Mouse (Mus musculus): ENCODE measurements at regions not wholly inside any gene's neighbourhood (a gene's known extent, or its start where the extent isn't known, plus 50 kb on each side); places are given as distances from the start of the nearest gene placed in this dataset.

GRCm38 (mm10) chr13:110913177-110913576, 341.6 kb upstream of the Actbl2 start:
- in situ Hi-C loops (cut with MboI; ENCODE audit: low pct_unique_long_range_greater_than_20kb in 1 of 2, low sequenced_read_pairs in 2 of 2, unreplicated experiment in 1 of 2): no loop called here

- in situ Hi-C loops (cut with MboI; ENCODE audit: low pct_unique_long_range_greater_than_20kb in 1 of 2, low sequenced_read_pairs in 2 of 2, unreplicated experiment in 1 of 2): no loop called here
Observed at GRCm38 (mm10) chr13:110913687-110914086, 341.1 kb upstream of the Actbl2 start.

DNA sequence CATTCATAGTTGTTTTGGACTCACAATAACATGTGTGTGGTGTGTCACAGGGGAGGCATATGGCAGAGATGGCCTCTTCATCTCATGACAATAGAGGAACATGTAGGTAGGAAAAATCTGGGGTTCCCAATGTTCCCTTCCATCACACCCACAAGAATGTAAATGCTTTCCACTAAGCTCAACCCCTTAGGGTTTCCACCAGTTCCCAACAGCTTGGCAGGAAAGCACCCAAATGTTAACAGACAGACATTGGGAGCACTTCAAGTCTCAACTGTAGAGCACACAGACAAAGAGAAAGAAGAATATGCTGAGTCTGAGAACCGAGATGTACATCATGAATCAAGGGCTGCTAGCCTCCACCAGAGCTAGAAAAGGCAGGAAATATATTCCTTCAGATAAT, 339.7 kb upstream of the Actbl2 start:
- in situ Hi-C loops (cut with MboI; ENCODE audit: low pct_unique_long_range_greater_than_20kb in 1 of 2, low sequenced_read_pairs in 2 of 2, unreplicated experiment in 1 of 2): no loop called here

- in situ Hi-C loops (cut with MboI; ENCODE audit: low pct_unique_long_range_greater_than_20kb in 1 of 2, low sequenced_read_pairs in 2 of 2, unreplicated experiment in 1 of 2): no loop called here
Observed at GRCm38 (mm10) chr13:110923936-110924335, 330.9 kb upstream of the Actbl2 start.

GRCm38 (mm10) chr13:110924897-110925296, 329.9 kb upstream of the Actbl2 start:
- in situ Hi-C loops (cut with MboI; ENCODE audit: low pct_unique_long_range_greater_than_20kb in 1 of 2, low sequenced_read_pairs in 2 of 2, unreplicated experiment in 1 of 2): no loop called here

DNA sequence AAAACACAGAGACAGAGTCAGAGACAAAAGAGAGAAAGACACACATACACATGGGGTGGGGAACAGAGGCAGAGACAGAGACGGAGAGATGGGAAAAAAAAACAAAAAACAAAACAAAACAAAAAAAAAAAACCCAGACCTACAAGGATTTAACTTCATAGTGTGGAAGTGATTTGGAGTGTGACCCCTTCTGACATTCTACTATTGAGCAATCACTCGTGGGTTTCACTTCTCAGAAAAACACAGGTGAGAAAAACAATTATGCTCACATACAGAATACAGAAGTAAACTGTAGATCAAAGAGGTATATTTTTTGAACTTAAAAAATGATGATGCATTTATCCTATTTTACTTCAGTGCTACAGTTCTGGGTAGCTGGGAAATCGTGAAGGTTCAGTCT, 326.7 kb upstream of the Actbl2 start:
- in situ Hi-C loops (cut with MboI; ENCODE audit: low pct_unique_long_range_greater_than_20kb in 1 of 2, low sequenced_read_pairs in 2 of 2, unreplicated experiment in 1 of 2): no loop called here

GRCm38 (mm10) chr13:110928894-110929293, 325.9 kb upstream of the Actbl2 start:
- in situ Hi-C loops (cut with MboI; ENCODE audit: low pct_unique_long_range_greater_than_20kb in 1 of 2, low sequenced_read_pairs in 2 of 2, unreplicated experiment in 1 of 2): no loop called here

DNA sequence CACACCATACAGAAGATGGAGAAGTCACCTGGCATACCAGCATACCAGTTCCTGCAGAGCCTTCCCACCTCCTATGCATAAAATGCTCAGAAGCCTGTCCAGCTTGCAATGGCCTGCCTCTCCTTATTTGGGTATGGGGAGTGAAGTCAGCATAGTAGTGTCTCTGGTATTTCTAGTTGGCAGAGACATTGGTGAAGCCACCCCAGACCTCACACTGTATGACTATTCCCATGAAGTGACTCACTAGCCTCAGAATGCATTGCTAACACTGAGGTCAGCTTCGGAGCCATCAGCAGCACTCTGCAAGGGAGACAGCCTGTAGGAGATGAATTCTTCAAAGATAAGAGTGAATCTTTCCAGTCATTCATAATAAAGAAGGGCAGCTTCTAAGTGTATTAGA, 325.2 kb upstream of the Actbl2 start:
- in situ Hi-C loops (cut with MboI; ENCODE audit: low pct_unique_long_range_greater_than_20kb in 1 of 2, low sequenced_read_pairs in 2 of 2, unreplicated experiment in 1 of 2): no loop called here

DNA sequence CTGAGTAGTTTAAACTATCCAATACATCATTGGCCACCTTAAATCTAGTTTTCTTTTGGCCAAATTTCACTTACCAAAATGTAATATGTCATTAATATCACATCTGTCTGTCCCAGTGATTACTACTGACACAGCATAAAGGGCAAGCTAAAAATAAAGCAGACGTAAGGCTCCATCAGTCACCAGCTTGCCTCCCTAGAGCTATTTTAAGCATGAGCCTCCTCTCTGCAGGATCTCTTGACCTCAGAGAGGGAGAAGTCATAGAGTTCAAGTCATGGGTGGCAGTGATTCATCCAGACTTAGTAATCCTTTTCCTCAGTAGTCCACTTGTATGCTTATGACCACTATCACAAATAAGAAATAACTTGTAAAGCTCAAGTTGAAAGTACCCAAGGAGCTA, 313.2 kb upstream of the Actbl2 start:
- in situ Hi-C loops (cut with MboI; ENCODE audit: low pct_unique_long_range_greater_than_20kb in 1 of 2, low sequenced_read_pairs in 2 of 2, unreplicated experiment in 1 of 2): no loop called here

GRCm38 (mm10) chr13:110942986-110943644, 311.7 kb upstream of the Actbl2 start:
- in situ Hi-C loops (cut with MboI; ENCODE audit: low pct_unique_long_range_greater_than_20kb in 1 of 2, low sequenced_read_pairs in 2 of 2, unreplicated experiment in 1 of 2): no loop called here

GRCm38 (mm10) chr13:110944061-110944460, 310.8 kb upstream of the Actbl2 start:
- in situ Hi-C loops (cut with MboI; ENCODE audit: low pct_unique_long_range_greater_than_20kb in 1 of 2, low sequenced_read_pairs in 2 of 2, unreplicated experiment in 1 of 2): no loop called here

GRCm38 (mm10) chr13:110944683-110945082, 310.1 kb upstream of the Actbl2 start:
- in situ Hi-C loops (cut with MboI; ENCODE audit: low pct_unique_long_range_greater_than_20kb in 1 of 2, low sequenced_read_pairs in 2 of 2, unreplicated experiment in 1 of 2): no loop called here

- in situ Hi-C loops (cut with MboI; ENCODE audit: low pct_unique_long_range_greater_than_20kb in 1 of 2, low sequenced_read_pairs in 2 of 2, unreplicated experiment in 1 of 2): loop anchor here (25.0 kb wide), 1 partner anchor 452 kb away; no protein-coding TSS in a partner anchor
Observed at GRCm38 (mm10) chr13:110960212-110960611, 294.6 kb upstream of the Actbl2 start.

GRCm38 (mm10) chr13:110967109-110967508, 287.7 kb upstream of the Actbl2 start:
- in situ Hi-C loops (cut with MboI; ENCODE audit: low pct_unique_long_range_greater_than_20kb in 1 of 2, low sequenced_read_pairs in 2 of 2, unreplicated experiment in 1 of 2): loop anchor here (5.0 to 25.0 kb wide), 3 partner anchors 445 to 575 kb away; partner anchors contain the start of gene Plk2 (in 1 of the 2)

GRCm38 (mm10) chr13:110967626-110968506, 286.9 kb upstream of the Actbl2 start:
- in situ Hi-C loops (cut with MboI; ENCODE audit: low pct_unique_long_range_greater_than_20kb in 1 of 2, low sequenced_read_pairs in 2 of 2, unreplicated experiment in 1 of 2): loop anchor here (5.0 to 25.0 kb wide), 3 partner anchors 444 to 576 kb away; partner anchors contain the start of gene Plk2 (in 1 of the 2)

GRCm38 (mm10) chr13:110968507-110968905, 286.3 kb upstream of the Actbl2 start:
- in situ Hi-C loops (cut with MboI; ENCODE audit: low pct_unique_long_range_greater_than_20kb in 1 of 2, low sequenced_read_pairs in 2 of 2, unreplicated experiment in 1 of 2): loop anchor here (5.0 to 25.0 kb wide), 3 partner anchors 444 to 576 kb away; partner anchors contain the start of gene Plk2 (in 1 of the 2)

DNA sequence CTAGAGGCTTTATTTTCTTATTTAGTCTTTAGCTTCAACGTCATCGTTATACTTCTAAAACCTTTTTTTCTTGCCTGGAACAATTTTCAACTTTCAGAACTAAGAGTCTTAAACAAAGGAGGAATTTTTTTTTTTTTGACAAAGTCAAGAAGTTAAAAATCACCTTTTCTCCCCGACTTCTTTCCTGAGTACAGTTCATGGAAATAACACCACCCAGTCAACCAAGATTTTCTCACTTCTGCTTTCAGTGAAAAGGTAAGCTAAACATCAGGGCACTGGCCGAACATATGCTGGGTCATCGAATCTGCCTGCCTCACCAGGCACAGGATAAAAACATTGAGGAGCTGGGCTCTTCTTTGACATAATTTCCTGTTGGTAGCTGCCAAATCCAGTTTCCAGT, 277.4 kb upstream of the Actbl2 start:
- in situ Hi-C loops (cut with MboI; ENCODE audit: low pct_unique_long_range_greater_than_20kb in 1 of 2, low sequenced_read_pairs in 2 of 2, unreplicated experiment in 1 of 2): loop anchor here in 1 of 2 experiments (10.0 kb wide), 1 partner anchor 257 kb away; no protein-coding TSS in a partner anchor

DNA sequence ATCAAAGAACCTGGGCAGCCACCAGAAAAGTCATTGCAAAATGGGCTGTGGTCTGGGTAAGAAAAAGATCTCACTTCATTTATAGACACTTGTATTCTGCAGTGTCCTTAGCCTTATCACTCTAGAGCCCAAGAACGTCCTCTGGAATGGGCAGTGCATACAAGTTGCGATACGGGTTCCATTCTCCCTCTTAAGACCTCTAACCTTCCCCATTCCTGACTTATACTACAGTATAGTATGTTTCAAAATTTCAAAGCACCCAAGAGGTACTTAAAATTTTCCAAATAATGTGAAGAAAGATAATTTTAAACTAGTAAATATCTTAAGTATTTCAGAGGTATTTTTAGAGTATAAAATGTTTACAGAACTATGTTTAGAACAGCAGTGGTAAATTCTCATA, 276.8 kb upstream of the Actbl2 start:
- in situ Hi-C loops (cut with MboI; ENCODE audit: low pct_unique_long_range_greater_than_20kb in 1 of 2, low sequenced_read_pairs in 2 of 2, unreplicated experiment in 1 of 2): loop anchor here in 1 of 2 experiments (10.0 kb wide), 1 partner anchor 257 kb away; no protein-coding TSS in a partner anchor

GRCm38 (mm10) chr13:110990677-110991076, 264.1 kb upstream of the Actbl2 start:
- in situ Hi-C loops (cut with MboI; ENCODE audit: low pct_unique_long_range_greater_than_20kb in 1 of 2, low sequenced_read_pairs in 2 of 2, unreplicated experiment in 1 of 2): no loop called here

All from mouse embryonic stem cell (cell line).